Mouse (Mus musculus): ENCODE results near the gene Trappc11. TPM values are rescaled to one million over a fixed set of nuclear protein-coding genes. Genes with fewer than 3 reads are reported as not detected.
"Not testable (repeated sequence)": the region's sequence is repeated elsewhere in the genome, so short reads cannot be mapped to it uniquely, and the experiment has no call there.

Gene Trappc11
- total RNA-seq, 1 experiment from 2014 or later = 36.7 TPM

- ATAC-seq (replicated peaks in 1 of 2; ENCODE audit: insufficient read depth in 1 of 2, low FRiP score in 2 of 2, low TSS enrichment in 1 of 2, low read depth in 1 of 2, poor library complexity in 2 of 2, severe bottlenecking in 2 of 2) = no peak
These were observed 31.3 kb downstream of the Trappc11 start for GRCm38 (mm10) chr8:47501994-47502393.

GRCm38 (mm10) chr8:47495428-47495827, 37.8 kb downstream of the Trappc11 start:
- no peak for ATAC-seq (replicated peaks in 1 of 2; ENCODE audit: insufficient read depth in 1 of 2, low FRiP score in 2 of 2, low TSS enrichment in 1 of 2, low read depth in 1 of 2, poor library complexity in 2 of 2, severe bottlenecking in 2 of 2)

DNA sequence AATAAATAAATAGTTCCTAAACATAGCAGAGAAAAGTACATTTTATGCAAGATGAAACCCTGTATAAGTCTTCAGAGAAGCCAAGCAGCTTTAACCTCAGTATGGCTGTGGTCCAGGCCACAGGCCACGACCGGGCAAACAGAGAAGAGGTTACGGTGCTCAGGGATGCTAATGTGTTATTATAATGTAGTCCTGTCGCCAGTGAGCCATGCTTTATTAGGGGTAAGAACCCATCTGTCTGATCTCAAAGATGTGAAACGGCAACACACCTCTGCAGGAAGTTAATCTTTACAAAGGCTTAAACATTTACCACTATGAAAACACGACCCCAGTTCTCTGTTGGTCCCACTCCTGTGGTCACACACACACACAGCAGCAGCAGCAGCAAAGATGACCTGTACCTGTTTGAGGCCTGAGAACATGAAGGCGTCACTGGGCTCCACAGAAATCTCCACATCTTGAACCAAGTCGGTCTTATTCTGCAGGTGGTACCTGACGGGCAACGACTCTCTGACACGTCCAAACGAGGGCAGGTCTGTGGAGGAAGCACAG, 38.6 kb downstream of the Trappc11 start:
- ATAC-seq (replicated peaks in 1 of 2; ENCODE audit: insufficient read depth in 1 of 2, low FRiP score in 2 of 2, low TSS enrichment in 1 of 2, low read depth in 1 of 2, poor library complexity in 2 of 2, severe bottlenecking in 2 of 2) = no peak

DNA sequence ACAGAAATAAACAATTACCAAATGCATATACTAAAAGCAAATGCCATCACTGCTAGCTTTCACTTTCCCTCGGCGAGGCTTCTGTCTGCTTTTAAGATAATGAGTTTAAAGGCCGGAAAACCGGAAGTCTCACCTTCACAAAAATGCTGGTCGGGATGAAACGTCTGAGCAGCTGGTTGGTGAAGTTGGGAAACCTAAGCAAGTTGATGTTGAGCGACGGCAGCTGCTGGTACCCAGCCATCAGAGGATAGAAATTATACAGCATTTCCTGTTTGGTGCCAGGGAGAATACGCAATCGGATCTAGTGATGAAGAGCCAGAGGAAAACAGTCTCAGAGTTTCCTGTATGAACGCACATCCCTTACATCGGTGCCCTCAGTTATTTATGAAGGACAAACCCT, 40.2 kb downstream of the Trappc11 start:
- ATAC-seq (replicated peaks in 1 of 2; ENCODE audit: insufficient read depth in 1 of 2, low FRiP score in 2 of 2, low TSS enrichment in 1 of 2, low read depth in 1 of 2, poor library complexity in 2 of 2, severe bottlenecking in 2 of 2) = no peak

DNA sequence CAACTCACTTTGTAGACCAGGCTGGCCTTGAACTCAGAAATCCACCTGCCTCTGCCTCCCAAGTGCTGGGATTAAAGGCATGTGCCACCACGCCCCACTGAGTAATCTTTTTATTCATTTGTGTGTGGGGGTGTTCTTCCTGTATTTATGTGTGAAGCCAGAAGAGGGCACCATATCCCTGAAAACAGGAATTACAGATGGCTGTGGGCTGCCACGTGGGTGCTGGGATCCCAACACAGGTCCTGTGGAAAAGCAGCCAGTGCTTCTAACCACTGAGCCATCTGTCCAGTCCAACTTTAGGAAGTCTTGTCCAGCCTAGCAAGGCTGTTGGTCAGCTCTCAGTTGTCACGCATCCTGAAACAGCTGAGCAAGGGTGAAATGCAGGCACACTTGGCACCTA, 46.0 kb downstream of the Trappc11 start:
- no peak for ATAC-seq (replicated peaks in 1 of 2; ENCODE audit: insufficient read depth in 1 of 2, low FRiP score in 2 of 2, low TSS enrichment in 1 of 2, low read depth in 1 of 2, poor library complexity in 2 of 2, severe bottlenecking in 2 of 2)

GRCm38 (mm10) chr8:47482354-47483071, 50.8 kb downstream of the Trappc11 start:
- no peak for ATAC-seq (replicated peaks in 1 of 2; ENCODE audit: insufficient read depth in 1 of 2, low FRiP score in 2 of 2, low TSS enrichment in 1 of 2, low read depth in 1 of 2, poor library complexity in 2 of 2, severe bottlenecking in 2 of 2)

- ATAC-seq (replicated peaks in 1 of 2; ENCODE audit: insufficient read depth in 1 of 2, low FRiP score in 2 of 2, low TSS enrichment in 1 of 2, low read depth in 1 of 2, poor library complexity in 2 of 2, severe bottlenecking in 2 of 2) = no peak
These were observed 53.2 kb downstream of the Trappc11 start for GRCm38 (mm10) chr8:47480039-47480438.

DNA sequence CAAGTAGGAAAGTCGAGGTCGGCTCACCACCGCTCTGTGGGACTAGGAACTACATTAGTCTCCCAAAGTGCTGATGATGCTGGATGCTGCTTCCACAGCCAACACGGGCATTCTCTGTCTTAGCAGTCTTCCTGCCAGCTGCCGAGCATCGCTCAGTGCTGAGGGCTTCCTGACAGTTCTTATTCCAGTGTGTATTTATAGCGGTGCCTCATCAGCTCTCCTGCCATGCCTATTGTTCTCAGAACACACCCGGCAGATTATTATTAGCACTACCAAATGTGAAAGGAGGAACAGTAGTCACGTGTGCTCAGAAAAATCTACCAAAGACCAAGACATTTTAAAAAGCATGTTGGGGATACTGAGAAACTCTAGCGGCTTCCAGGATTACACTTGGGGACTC, 71.6 kb downstream of the Trappc11 start:
- ATAC-seq (replicated peaks in 1 of 2; ENCODE audit: insufficient read depth in 1 of 2, low FRiP score in 2 of 2, low TSS enrichment in 1 of 2, low read depth in 1 of 2, poor library complexity in 2 of 2, severe bottlenecking in 2 of 2) = no peak

DNA sequence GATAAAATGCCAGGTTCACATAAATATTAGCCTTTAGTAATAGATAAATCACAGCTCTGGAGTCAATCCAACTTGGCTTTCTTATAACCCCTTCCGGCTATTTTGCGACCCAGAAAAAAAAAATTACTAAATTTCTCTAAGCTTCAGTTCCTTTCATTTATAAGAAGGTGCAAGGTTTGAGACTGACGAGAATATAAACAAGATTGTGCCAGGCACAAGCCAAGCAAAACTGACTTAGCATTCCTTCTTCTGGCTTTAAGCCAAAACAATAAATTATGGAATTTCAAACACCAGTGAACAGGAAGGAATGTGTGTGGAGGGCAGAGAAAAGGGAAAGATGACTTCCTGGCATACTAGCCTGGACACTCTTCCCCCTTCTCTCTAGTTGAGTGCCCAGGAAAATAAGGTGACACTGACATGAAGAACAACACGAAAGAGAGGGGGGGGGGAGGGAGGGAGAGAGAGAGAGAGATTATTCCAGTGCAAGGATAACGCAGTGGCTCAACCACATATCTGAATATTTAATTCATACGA, 74.0 kb downstream of the Trappc11 start:
- no peak for ATAC-seq (replicated peaks in 1 of 2; ENCODE audit: insufficient read depth in 1 of 2, low FRiP score in 2 of 2, low TSS enrichment in 1 of 2, low read depth in 1 of 2, poor library complexity in 2 of 2, severe bottlenecking in 2 of 2)

DNA sequence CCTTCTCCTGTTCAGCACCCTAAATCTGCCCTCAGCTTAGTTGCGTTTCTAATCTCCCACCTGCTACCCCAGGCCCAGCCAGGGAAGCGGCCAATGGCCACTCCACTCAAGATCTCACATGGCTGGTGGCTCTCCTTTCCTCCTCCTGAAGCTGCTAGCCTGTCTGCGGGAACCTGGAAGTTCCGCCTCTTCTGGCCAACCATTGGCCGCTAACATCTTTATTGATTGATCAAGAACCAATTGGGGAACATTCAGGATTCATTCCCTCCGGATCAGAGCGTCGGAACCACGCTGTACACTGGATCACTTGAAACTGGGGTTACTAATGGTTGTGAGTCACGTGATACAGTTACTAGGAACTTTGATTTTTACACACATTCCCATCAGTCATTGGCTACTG, 74.7 kb downstream of the Trappc11 start:
- ATAC-seq (replicated peaks in 1 of 2; ENCODE audit: insufficient read depth in 1 of 2, low FRiP score in 2 of 2, low TSS enrichment in 1 of 2, low read depth in 1 of 2, poor library complexity in 2 of 2, severe bottlenecking in 2 of 2) = no peak

GRCm38 (mm10) chr8:47449211-47449610, 84.1 kb downstream of the Trappc11 start:
- ATAC-seq (replicated peaks in 1 of 2; ENCODE audit: insufficient read depth in 1 of 2, low FRiP score in 2 of 2, low TSS enrichment in 1 of 2, low read depth in 1 of 2, poor library complexity in 2 of 2, severe bottlenecking in 2 of 2) = not testable (repeated sequence)

DNA sequence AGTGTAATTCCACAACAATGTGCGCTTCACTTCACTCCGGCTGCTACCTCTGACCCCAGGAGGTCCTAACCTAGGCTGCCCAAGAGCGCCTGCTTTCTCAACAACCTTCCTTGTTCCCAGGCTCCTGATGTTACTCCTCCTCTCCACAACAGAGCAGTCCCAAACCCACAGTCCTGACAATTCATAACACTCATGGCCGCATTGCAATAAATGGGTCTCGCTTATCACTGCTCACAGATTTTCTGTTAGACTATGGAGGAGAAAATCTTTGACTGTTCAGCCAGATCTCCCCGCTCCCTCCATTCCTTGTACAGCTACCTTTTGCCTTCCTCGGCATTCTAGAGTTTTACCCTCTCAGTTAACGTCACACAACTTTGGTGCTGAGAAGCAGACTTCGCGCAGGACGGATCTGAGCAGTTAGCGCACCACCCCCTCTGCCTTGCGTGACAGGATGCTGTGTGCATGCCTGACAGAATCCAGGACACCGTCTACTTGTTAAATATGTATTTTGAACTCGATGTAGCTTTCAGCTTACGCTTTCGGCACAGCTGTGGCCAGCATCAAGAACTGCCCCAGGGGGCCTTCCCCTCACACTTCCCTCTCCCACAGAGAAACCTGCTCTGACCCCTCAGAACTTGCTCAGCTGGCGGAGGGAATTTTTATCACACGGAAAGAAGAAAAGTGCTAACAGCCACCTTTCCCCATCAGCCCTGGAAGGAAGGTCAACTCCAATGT, 86.8 kb downstream of the Trappc11 start, which contains the start of gene Stox2:
Gene Stox2 (minus strand): TSS at position 51 of the 735 bp plus-strand sequence.
- no peak for ATAC-seq (replicated peaks in 1 of 2; ENCODE audit: insufficient read depth in 1 of 2, low FRiP score in 2 of 2, low TSS enrichment in 1 of 2, low read depth in 1 of 2, poor library complexity in 2 of 2, severe bottlenecking in 2 of 2)

Other genes with a start within 250 kb of the Trappc11 start
- gene Stox2, start 87.1 kb downstream of the Trappc11 start, total RNA-seq (2017) = 0.25 and 0.50 TPM in 2 replicates
- gene Rwdd4a, start 194 bp upstream of the Trappc11 start, total RNA-seq (2017) = 21.6 and 30.4 TPM in 2 replicates
- gene Ing2, start 142.1 kb upstream of the Trappc11 start, total RNA-seq (2017) = 89.2 and 90.7 TPM in 2 replicates
- 37.6 and 41.6 TPM in 2 replicates for gene Cdkn2aip, start 180.5 kb upstream of the Trappc11 start, total RNA-seq (2017)